Mouse (Mus musculus): ENCODE results near the gene Zfp202.

DNA sequence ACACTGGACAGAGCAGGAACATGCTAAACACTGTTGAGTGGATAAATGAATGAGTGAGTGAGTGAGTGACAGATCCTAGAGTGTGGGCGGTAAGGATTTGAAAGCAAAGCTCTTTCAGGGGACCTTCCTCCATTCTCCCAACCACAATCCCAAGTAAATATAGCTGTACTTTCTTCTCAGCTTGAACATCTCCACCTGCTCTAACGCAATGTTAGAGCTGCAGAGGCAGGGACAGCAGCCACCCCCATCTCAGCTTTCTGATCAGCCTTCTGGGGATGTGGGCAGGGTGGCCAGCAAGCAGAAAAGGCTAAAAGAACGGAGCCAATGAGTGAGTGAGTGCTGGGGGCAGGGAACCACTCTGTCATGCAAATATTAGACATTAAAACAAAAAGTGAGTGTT lies 38.9 kb downstream of the Zfp202 start:
- TF ChIP-seq CTCF (IDR thresholded peaks at IDR 0.05), result no peak
- TF ChIP-seq EP300 (IDR thresholded peaks at IDR 0.05), result no peak
